Mouse (Mus musculus) gastrocnemius, adult 2 months (tissue): ENCODE results near the gene Irak2. TPM values are rescaled to one million over a fixed set of nuclear protein-coding genes. Genes with fewer than 3 reads are reported as not detected.

ENCODE experiments used
- DNase-seq: peaks from one replicate; pipeline ENCODE4 v3.0.0; 2022
- H3K27ac ChIP-seq: fragments of 200-600 bp; 2 replicates; pipeline ENCODE4 v1.8.1; 2022; ENCODE audit warnings: mild to moderate bottlenecking
- H3K4me3 ChIP-seq: fragments of 200-600 bp; 2 replicates; pipeline ENCODE4 v1.8.1; 2022; ENCODE audit warnings: mild to moderate bottlenecking, moderate library complexity
- CTCF ChIP-seq: fragments of 200-600 bp; IDR thresholded peaks from 2 replicates; pipeline ENCODE4 v1.8.1; 2022; ENCODE audit warnings: antibody characterized with exemption, mild to moderate bottlenecking, moderate library complexity
- intact Hi-C: fragments of 180-260 bp; cut with DNase I; formaldehyde crosslinking; loops from one replicate; pipeline ENCODE4 v1.15.1; 2025
- long read RNA-seq, 2 experiments: library from polyadenylated mRNA; stranded (forward); transcript quantifications; one replicate each; pipeline ENCODE4 v2.0.0; 2021
- total RNA-seq, 2 experiments: library from RNA; stranded (reverse); gene quantifications; 2 replicates each; pipeline ENCODE4 v1.2.3; 2021

Gene Irak2
- 1 to 10 TPM; 3.9 to 6.1 TPM for total RNA-seq
- long read RNA-seq, experiment 1, partial matches to known transcripts: 0 of 7 reads
- long read RNA-seq, experiment 1, other reads (novel, unspliced or antisense): 0 of 7 reads
- long read RNA-seq, experiment 2: 0 reads

- intact Hi-C loops: loop anchor here (1.0 to 5.0 kb wide), 3 partner anchors 43 to 104 kb away; partner anchors contain the start of genes Sec13 and Tatdn2
- peak; percentile 97 for DNase-seq
- H3K27ac ChIP-seq: peak within 1 kb of the TSS; percentile 90
- peak; percentile 100 for TF ChIP-seq CTCF
- peak within 1 kb of the TSS; percentile 82 for H3K4me3 ChIP-seq
Observed at GRCm38 (mm10) chr6:113638302-113639040, at the start of gene Irak2. Irak2 (plus strand) TSS chr6:113638467.

- intact Hi-C loops: no loop called here
- Histone ChIP-seq H3K4me3 (no peak overlapping the region), H3K27ac (no peak overlapping the region)
- TF ChIP-seq CTCF: no peak
- no peak for DNase-seq
Observed at GRCm38 (mm10) chr6:113592637-113593036, 45.6 kb upstream of the Irak2 start.

DNA sequence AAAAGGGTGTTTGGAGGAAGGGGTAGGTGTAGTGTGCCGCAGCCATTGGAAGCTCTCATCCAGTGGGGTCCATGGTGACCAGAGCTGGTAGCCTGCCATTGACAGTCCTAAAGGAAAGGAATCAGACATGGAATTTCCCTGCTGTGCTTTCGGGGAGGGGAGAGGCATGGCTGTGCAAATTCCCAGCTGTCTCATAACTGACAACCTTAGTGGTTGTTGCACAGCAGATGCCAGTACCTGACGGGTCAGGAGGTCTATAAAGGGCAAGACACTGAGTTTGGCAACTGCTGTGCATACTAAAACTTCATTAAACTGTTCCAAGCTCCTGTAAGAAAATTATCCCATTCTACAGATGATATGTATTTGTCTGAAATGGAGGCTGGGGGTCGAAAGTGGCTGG lies 40.3 kb upstream of the Irak2 start:
- no peak overlapping the region for H3K4me3 ChIP-seq
- no peak for DNase-seq
- no peak overlapping the region for H3K27ac ChIP-seq
- intact Hi-C loops: no loop called here
- no peak for TF ChIP-seq CTCF

GRCm38 (mm10) chr6:113599833-113600232 lies 38.4 kb upstream of the Irak2 start:
- no peak for DNase-seq
- Histone ChIP-seq H3K4me3 (no peak overlapping the region), H3K27ac (no peak overlapping the region)
- TF ChIP-seq CTCF: no peak
- intact Hi-C loops: loop anchor here (5.0 kb wide), 1 partner anchor 113 kb away; no protein-coding TSS in a partner anchor

DNA sequence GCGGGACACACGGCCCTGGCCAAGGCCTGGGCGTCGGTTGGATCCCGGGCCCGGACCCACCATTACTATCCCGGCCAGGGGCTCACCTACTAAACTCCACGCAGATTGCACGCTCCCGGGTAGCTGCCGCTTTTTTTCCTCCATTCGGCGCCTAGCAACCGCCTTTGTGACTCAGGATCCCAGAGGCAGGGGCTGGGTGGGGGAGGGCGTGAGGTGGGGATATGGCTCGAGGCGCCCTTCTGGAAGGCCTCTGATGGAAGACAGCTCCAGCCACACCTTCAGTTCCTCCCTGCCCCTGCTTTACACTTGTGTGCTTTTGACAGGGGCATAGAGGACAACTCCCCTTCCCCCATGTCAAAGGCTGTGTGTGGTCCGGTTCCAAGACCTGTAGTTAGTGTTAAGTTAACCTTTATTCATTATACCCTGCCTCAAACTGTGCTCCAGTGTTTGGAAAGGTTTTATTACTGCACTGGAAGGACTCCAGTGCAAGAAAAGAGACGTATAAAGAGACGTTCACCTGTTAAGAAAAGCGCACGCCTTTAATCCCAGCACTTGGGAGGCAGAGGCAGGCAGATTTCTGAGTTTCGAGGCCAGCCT lies 37.6 kb upstream of the Irak2 start, which contains the start of gene Fancd2os:
Gene Fancd2os, minus strand, starts transcription at position 173 of the 597 bp plus-strand sequence.
- TF ChIP-seq CTCF: no peak
- intact Hi-C loops: loop anchor here (5.0 kb wide), 1 partner anchor 113 kb away; no protein-coding TSS in a partner anchor
- H3K4me3 ChIP-seq: no peak within 1 kb of the TSS
- no peak within 1 kb of the TSS for H3K27ac ChIP-seq
- DNase-seq: no peak

DNA sequence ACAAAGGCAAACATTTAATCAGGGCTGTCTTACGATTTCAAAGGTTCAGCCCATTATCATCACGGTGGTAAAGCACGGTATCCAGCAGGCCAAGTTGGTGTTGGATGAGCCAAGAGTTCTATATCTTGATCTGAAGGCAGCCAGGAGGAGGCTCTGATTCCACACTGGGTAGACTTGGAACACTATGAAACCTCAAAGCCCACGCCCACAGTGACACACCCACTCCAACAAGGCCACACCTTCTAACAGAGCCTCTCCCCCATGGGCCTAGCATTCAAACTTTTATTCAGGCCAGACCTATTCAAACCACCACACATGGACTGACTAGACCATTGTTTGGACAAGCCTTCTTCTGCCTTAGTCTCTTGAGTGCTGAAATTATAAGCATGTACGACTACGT lies 35.4 kb upstream of the Irak2 start:
- intact Hi-C loops: loop anchor here (5.0 kb wide), 1 partner anchor 116 kb away; no protein-coding TSS in a partner anchor
- H3K4me3 ChIP-seq: no peak overlapping the region
- TF ChIP-seq CTCF: no peak
- no peak for DNase-seq
- no peak overlapping the region for H3K27ac ChIP-seq

DNA sequence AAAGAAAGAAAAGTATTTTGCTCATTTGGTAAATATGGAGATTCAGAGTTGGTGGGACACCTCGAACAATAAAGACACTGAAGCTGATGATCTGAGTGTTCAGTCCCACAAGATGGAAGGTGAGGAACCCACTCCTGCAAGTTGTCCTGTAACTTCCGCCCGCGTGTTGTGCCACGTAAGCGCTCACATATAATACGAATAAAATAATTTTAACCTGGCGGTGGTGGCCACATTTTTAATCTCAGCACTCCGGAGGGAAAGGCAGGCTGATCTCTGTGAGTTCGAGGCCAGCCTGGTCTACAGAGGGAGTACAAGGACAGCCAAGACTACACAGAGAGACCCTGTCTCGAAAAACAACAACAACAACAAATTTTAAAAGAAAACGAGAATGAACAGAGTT lies 34.3 kb upstream of the Irak2 start:
- peak overlapping the region; percentile 92 for H3K27ac ChIP-seq
- H3K4me3 ChIP-seq: peak overlapping the region; percentile 88
- TF ChIP-seq CTCF: no peak
- no peak for DNase-seq
- intact Hi-C loops: loop anchor here (5.0 kb wide), 1 partner anchor 117 kb away; no protein-coding TSS in a partner anchor

DNA sequence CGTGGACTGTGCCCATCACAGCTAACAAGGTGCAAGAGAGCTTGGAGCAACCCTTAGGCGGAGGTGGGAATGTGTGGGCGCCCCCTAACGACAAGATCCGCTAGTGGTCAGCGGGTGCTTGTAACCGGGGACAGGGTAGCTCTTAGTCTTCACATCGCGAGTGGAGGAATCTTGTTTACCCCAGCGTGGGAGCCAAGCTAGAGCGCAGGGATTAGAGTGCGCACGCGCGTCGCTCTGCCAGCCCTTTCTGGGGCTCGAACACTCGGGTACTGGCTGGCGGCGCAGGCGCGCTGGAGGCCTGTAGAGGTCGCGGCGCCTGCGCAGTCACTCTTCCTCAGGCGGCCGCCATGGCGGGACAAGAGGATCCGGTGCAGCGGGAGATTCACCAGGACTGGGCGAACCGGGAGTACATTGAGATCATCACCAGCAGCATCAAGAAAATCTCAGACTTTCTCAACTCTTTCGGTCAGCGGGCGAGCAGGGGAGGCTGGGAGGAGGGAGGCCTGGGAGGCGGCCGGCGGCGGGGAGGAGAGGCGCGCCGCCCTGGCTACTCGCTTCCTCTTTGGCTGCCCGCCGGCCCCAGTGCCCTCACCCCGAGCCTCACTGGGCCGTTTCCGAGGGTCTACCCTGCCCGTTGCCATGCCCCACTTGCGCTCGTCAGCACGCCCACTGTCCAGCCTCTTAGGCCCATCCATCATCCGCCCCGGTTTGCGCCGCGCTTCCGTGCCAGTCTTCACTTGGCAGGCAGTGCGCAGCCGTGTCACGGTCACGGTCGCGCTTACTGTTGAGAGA lies 33.6 kb upstream of the Irak2 start, which contains the start of gene Brk1:
Gene Brk1, plus strand, starts transcription at position 341 of the 792 bp plus-strand sequence.
- DNase-seq: peak; percentile 92
- intact Hi-C loops: loop anchor here (5.0 kb wide), 1 partner anchor 117 kb away; no protein-coding TSS in a partner anchor
- H3K4me3 ChIP-seq: peak within 1 kb of the TSS; percentile 88
- peak within 1 kb of the TSS; percentile 92 for H3K27ac ChIP-seq
- peak; percentile 65 for TF ChIP-seq CTCF

- no peak for DNase-seq
- intact Hi-C loops: no loop called here
- TF ChIP-seq CTCF: no peak
- Histone ChIP-seq H3K4me3 (peak overlapping the region; percentile 88), H3K27ac (peak overlapping the region; percentile 92)
Observed at GRCm38 (mm10) chr6:113605224-113605545, 33.1 kb upstream of the Irak2 start.

GRCm38 (mm10) chr6:113608871-113609270 lies 29.4 kb upstream of the Irak2 start:
- no peak for TF ChIP-seq CTCF
- no peak for DNase-seq
- intact Hi-C loops: no loop called here
- Histone ChIP-seq H3K4me3 (no peak overlapping the region), H3K27ac (no peak overlapping the region)

- intact Hi-C loops: no loop called here
- DNase-seq: no peak
- Histone ChIP-seq H3K27ac (no peak overlapping the region), H3K4me3 (no peak overlapping the region)
- TF ChIP-seq CTCF: no peak
Observed at GRCm38 (mm10) chr6:113609293-113609692, 29.0 kb upstream of the Irak2 start.

GRCm38 (mm10) chr6:113612258-113612969 lies 25.9 kb upstream of the Irak2 start:
- Histone ChIP-seq H3K4me3 (no peak overlapping the region), H3K27ac (peak overlapping the region; percentile 49; the same call in 1 of the 2 replicates)
- TF ChIP-seq CTCF: no peak
- DNase-seq: no peak
- intact Hi-C loops: no loop called here
